Mouse (Mus musculus): Measurements from ENCODE around the gene Odf3l2.

DNA sequence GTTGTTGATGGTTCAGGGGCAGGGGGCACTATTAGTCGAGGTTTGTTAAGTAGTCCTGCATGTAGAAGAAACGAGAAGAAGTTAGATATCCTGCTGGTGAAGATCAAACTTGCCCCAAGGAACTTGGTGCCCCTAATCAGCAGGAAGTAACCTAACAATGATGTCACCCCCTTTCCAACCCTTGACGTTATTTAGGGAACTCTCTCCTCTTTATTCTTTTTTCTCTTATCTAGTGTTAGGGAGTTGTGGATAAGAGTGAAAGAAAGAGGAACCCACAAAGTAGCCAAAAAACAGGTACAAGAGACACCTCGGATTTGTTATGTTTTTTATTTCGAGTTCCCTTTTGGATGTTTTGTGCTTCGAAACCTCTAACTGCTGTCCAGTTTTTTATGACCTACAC, 51.4 kb downstream of the Odf3l2 start:
- TF ChIP-seq POLR2A (IDR thresholded peaks at IDR 0.05; ENCODE audit: control insufficient read depth in 1 of 2, insufficient read depth in 1 of 2, low read depth in 1 of 2, low read length in 2 of 2, poor library complexity in 1 of 2) (no peak), SIN3A (IDR thresholded peaks at IDR 0.05; ENCODE audit: low read length) (0 out of 2 replicates have a peak, but pooled peaks have one; percentile 38), MAFK (IDR thresholded peaks at IDR 0.05; ENCODE audit: borderline replicate concordance, low read depth, low read length) (no peak), CTCF (IDR thresholded peaks at IDR 0.05 in 2 of 3, conservative IDR thresholded peaks at IDR 0.05 in 1 of 3; ENCODE audit: control insufficient read depth in 1 of 3, insufficient read depth in 1 of 3, low read depth in 2 of 3, low read length in 3 of 3, poor library complexity in 1 of 3, severe bottlenecking in 1 of 3) (no peak), POLR2AphosphoS2 (IDR thresholded peaks at IDR 0.05; ENCODE audit: low read length) (no peak), EP300 (IDR thresholded peaks at IDR 0.05; ENCODE audit: low read depth in 1 of 2, low read length in 2 of 2) (peak; percentile 68 to 78), BHLHE40 (IDR thresholded peaks at IDR 0.05; ENCODE audit: borderline replicate concordance, low read depth, low read length) (no peak)

Data from MEL (cell line).